Mouse (Mus musculus): ENCODE data around the gene Fzr1.
A peak's percentile ranks its signal among the peaks of the same experiment; 100 is the strongest.

Gene Fzr1

DNA sequence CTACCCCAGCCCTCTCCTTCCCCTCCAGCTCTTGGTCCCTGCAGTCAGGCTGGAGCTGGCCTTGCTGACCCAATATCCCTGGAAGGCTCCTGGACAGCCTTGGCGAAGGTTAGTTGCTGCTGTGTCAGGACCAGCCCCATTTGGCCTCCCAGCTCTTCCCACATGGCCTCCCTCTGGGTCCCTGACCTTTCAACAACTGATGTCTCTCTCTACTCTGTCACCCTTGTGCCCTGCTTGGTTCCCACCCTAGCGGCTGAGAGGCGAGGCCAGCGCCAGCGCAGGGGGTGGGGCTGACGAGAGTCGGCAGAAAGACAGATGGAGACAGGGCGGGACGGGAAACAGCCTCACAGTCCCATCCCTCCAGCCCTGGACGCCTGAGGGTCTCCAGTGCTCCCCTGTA lies 49.9 kb downstream of the Fzr1 start, which contains the start of gene Tbxa2r:
TSS of gene Tbxa2r (plus strand) at position 346 of the 400 bp plus-strand sequence.
- DNase-seq (ENCODE audit: low spot score), result peak; percentile 81

- DNase-seq (ENCODE audit: low spot score), result no peak
Measured at GRCm38 (mm10) chr10:81327959-81328358, 50.4 kb downstream of the Fzr1 start.

- no peak for DNase-seq (ENCODE audit: low spot score)
Measured at GRCm38 (mm10) chr10:81326858-81327257, 51.5 kb downstream of the Fzr1 start.

DNA sequence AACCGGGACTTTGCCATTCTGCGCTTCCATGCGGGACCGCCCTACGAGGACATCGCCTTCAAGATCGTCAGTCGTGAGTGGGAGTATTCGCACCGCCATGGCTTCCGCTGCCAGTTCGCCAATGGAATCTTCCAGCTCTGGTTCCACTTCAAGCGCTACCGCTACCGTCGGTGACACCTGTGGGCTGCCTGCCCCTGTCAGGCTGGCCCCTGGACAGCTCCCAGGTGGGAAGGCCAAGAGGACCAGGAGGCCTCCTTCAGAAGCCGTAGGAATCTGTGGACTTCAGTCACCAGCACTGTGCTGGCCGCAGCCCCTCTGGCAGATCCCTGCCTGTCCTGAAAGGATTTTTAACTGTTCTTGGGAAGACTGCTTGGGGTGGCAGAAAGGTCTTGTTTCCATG lies 52.5 kb downstream of the Fzr1 start:
- no peak for DNase-seq (ENCODE audit: low spot score)

GRCm38 (mm10) chr10:81325176-81325575 lies 53.1 kb downstream of the Fzr1 start:
- no peak for DNase-seq (ENCODE audit: low spot score)

GRCm38 (mm10) chr10:81323791-81324530 lies 54.4 kb downstream of the Fzr1 start:
- DNase-seq (ENCODE audit: low spot score), result no peak

DNA sequence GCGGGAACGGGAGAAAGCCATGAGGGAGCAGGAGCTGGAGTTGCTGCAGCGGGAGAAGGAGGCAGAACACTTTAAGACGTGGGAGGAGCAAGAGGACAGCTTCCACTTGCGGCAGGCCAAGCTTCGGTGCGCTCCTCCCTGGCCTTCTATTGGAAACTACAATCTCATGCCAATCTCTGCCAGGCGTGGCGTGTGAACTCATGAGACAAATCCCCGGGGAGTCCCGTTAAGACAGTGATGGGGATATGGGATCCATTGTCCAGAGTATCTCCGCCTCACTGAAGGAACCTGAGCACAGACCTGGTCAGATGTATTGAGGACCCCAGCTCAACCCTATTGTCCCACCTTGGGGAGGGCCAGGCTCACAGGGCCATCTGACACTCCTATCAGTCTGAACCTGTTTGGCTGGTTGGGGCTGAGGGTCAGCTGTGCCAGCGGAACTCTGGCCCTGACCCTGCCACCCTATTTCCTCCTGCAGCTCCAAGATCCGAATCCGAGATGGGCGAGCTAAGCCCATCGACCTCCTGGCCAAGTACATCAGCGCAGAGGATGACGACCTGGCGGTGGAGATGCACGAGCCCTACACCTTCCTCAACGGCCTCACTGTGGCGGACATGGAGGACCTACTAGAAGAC lies 55.1 kb downstream of the Fzr1 start:
- DNase-seq (ENCODE audit: low spot score), result no peak

DNA sequence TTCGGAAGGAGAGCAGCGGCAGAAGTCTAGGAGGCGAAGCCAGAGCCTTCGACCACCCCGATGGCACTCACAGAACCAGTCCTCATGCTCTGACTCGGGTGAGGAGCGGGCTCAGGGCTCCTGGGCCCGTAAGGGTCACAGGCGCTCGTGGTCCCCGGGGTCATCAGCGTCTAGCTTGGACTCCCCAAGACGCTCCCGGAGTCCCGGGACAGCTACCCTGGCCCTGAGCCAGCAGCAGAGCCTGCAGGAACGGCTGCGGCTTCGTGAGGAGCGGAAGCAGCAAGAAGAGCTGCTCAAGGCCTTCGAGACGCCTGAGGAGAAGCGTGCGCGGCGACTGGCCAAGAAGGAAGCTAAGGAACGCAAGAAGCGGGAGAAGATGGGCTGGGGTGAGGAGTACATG lies 55.9 kb downstream of the Fzr1 start:
- peak; percentile 67 for DNase-seq (ENCODE audit: low spot score)

DNA sequence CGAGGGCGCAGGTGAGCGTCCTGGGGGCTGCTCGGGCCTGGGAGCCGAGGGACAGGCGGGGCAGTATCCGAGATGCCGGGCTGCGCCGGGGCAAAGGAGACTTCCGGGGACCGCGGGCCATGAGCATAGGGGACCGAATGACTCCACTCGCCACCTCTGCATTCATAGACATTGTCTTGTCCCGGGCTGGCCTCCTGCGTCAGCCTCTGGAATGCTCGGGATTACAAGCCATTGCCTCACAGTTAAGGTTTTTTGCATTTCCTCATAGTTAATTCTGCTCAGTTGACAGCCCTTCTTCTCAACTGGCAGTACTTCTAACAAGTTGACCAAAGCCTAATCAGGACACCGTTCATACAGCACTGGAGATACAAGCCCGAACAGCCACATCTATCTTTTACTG lies 56.9 kb downstream of the Fzr1 start:
- no peak for DNase-seq (ENCODE audit: low spot score)

GRCm38 (mm10) chr10:81320550-81321347 lies 57.6 kb downstream of the Fzr1 start, which contains the start of gene Cactin:
Cactin (plus strand) TSS chr10:81321103.
- DNase-seq (ENCODE audit: low spot score), result peak; percentile 99

DNA sequence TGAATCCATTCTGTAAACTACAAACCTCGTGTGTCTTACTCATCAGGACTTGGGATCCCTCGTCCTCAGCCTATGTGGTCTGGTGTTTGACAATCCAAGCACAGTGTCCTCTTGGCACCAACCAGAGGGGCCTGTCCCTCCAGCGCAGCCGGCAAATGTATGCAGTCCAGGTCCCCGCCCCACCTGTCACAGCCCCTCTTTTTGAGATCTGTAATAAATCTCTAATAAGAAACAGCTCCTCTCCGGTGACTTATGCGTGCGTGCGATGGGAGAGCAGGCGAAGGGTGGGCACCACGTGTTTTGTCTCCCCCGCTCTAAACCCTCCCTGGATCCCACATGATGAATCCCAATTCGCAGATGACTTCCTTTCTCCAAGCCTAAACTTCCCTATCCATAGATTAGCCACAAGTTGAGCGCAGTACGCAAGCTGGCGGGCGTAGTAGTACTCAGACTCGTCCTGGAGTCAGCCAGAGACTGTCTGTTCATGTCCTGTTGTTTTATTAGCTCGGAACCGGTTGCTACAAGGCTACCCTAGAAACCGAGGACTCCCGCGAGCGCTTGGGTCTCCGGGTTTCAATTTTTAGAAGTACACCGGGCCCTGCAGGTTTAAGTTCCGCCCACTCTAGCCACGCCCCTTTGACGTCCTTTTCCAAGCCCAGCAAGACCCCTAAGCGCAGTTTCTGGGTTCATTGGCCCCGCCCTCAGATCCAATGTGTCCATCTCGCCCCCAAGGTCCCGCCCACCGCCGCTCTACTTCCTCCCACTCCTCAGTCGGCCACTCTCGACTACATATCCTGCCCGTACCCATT lies 58.4 kb downstream of the Fzr1 start:
- DNase-seq (ENCODE audit: low spot score), result peak; percentile 98

GRCm38 (mm10) chr10:81319330-81319699 lies 59.0 kb downstream of the Fzr1 start:
- DNase-seq (ENCODE audit: low spot score), result peak; percentile 71

GRCm38 (mm10) chr10:81318589-81319329 lies 59.6 kb downstream of the Fzr1 start:
- DNase-seq (ENCODE audit: low spot score), result peak; percentile 82

GRCm38 (mm10) chr10:81317273-81317672 lies 61.0 kb downstream of the Fzr1 start:
- DNase-seq (ENCODE audit: low spot score), result no peak

- DNase-seq (ENCODE audit: low spot score), result no peak
Measured at GRCm38 (mm10) chr10:81316338-81317060, 61.8 kb downstream of the Fzr1 start.

Data from testis, postnatal 10 days (tissue).